Mouse (Mus musculus) Patski (cell line): Measurements from ENCODE around the gene Dnajc16. TPM values are rescaled to one million over a fixed set of nuclear protein-coding genes. Genes with fewer than 3 reads are reported as not detected.

ENCODE experiments used
- ATAC-seq: fragments of 100-300 bp; one replicate; pipeline ENCODE4 v1.8.0; 2021
- CTCF ChIA-PET: fragments of 350-600 bp; sonication (Branson Sonifier 250); formaldehyde crosslinking; loops from one replicate; lab custom pipeline; 2022; ENCODE audit warnings: inconsistent platforms; lab: Charles Lee
- POLR2A ChIA-PET: fragments of 350-600 bp; sonication (Branson Sonifier 250); formaldehyde crosslinking; loops from one replicate; lab custom pipeline; 2022; ENCODE audit warnings: antibody characterized with exemption, inconsistent platforms; lab: Charles Lee
- DNase-seq: peaks from one replicate; pipeline ENCODE4 v3.0.0-alpha.2; 2011; ENCODE audit warnings: low read depth, low spot score
- H3K27me3 ChIP-seq: fragments of 371-371 bp; one replicate; pipeline ENCODE4 v1.5.1; 2021
- CTCF ChIP-seq: fragments of 100-300 bp; IDR thresholded peaks from one replicate; pipeline ENCODE4 v1.5.1; 2021
- in situ Hi-C: fragments of 300-500 bp; cut with MboI; formaldehyde crosslinking; loops from 3 replicates; pipeline ENCODE4 v1.11.1; 2018; ENCODE audit warnings: low pct_unique_long_range_greater_than_20kb, mixed read lengths
- polyA plus RNA-seq: library from polyadenylated mRNA; unstranded; gene quantifications from one replicate; pipeline ENCODE4 v1.2.3, GENCODE M21; 2021

Dnajc16 gene
- polyA plus RNA-seq, 1 experiment from 2014 or later = 14.5 TPM

DNA sequence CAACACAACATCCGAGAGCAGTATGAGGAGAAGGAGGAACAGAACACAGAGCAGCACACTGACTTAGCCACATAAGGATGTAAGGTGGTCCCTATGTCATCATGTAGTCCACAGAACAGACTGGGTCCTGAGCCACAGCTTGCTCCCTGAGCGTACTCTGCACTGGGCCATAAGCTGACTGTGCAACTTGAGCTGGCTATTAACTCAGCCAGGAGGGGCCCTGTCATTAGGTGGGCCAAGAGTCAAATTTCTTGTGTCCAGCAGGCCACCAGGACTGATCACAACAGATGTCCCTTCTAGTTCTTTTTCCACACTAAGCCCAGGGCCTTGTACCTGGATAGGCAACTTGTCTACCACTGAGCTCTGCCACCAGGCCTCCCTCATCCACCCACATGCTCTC is 75.7 kb downstream of the Dnajc16 start:
- H3K27me3 ChIP-seq = no peaks in the 10 kb centered on the region
- ChIA-PET CTCF (no interaction called here), POLR2A (no interaction called here)
- DNase-seq = no peak
- TF ChIP-seq CTCF = no peak
- in situ Hi-C loops = loop anchor here (10.0 kb wide), 1 partner anchor 100 kb away; the partner anchor contains the start of gene Tmem82
- no peak for ATAC-seq

DNA sequence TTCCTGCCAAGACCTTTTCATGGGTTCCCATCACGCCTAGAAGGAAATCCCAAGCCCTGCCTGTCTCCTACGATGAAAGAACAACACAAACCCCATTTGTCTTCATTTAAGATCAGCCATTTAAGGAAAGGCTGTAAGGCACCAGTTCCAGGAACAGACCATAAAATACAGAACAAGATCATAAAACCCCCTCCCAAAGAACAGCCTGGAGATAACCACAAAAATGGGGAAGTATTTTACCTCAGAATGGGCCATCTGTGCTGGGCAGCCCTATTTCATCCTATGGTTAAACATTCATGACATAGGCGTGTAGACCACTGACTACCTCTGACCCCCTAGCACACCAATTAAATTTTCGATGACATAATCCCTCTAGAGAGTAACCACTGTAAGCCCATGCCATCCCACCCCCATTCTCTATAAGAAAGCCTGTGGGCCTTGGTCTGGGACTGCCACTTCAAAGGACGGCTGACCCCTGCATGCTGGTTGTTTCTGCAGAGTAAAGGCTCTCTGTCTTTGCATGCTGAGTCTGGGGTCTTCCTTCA is 77.1 kb downstream of the Dnajc16 start:
- CTCF ChIA-PET = no interaction called here
- DNase-seq = no peak
- in situ Hi-C loops = loop anchor here (10.0 kb wide), 1 partner anchor 99 kb away; the partner anchor contains the start of gene Tmem82
- POLR2A ChIA-PET = no interaction called here
- H3K27me3 ChIP-seq = no peaks in the 10 kb centered on the region
- no peak for ATAC-seq
- TF ChIP-seq CTCF = no peak

DNA sequence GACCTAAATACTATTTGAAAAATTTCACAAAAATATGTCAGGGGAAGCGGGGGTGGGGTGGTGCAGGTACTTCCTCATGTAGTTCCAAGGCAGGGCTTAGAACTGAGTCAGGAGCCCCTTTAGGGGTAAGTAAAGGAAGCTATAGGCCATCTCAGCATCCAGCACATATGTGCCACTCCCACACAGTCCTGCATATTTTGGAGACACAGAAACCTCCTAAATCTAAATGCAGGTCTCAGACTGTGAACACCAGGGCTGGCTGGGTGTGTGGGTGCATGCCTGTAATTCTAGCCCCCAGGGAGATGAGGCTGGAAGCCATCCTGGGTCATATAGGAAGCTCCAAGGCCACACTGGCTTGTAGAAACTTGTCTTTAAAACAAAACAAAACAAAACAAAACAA is 79.5 kb downstream of the Dnajc16 start:
- POLR2A ChIA-PET = no interaction called here
- CTCF ChIA-PET = interaction anchor here (1.7 kb wide), 1 partner anchor 9 kb away, joined by 4 read pairs; no protein-coding TSS in a partner anchor
- no peak for ATAC-seq
- TF ChIP-seq CTCF = no peak
- no peak for DNase-seq
- in situ Hi-C loops = loop anchor here (10.0 kb wide), 1 partner anchor 96 kb away; the partner anchor contains the start of gene Tmem82
- no peaks in the 10 kb centered on the region for H3K27me3 ChIP-seq

Other genes with a start within 250 kb of the Dnajc16 start
- gene Fblim1, start 184.8 kb downstream of the Dnajc16 start, polyA plus RNA-seq = 90.1 TPM
- 0.05 TPM for gene Tmem82, start 172.3 kb downstream of the Dnajc16 start, polyA plus RNA-seq
- 0.15 TPM for gene Slc25a34, start 167.1 kb downstream of the Dnajc16 start, polyA plus RNA-seq
- 37.0 TPM for gene Plekhm2, start 126.0 kb downstream of the Dnajc16 start, polyA plus RNA-seq
- gene Rsc1a1, start 105.3 kb downstream of the Dnajc16 start, polyA plus RNA-seq = 4.7 TPM
- 16.6 TPM for gene Ddi2, start 67.5 kb downstream of the Dnajc16 start, polyA plus RNA-seq
- gene Agmat, start 44.3 kb downstream of the Dnajc16 start, polyA plus RNA-seq = not detected
- gene Casp9, start 2.7 kb upstream of the Dnajc16 start, polyA plus RNA-seq = 6.9 TPM
- gene Cela2a, start 35.2 kb upstream of the Dnajc16 start, polyA plus RNA-seq = not detected
- not detected for gene Ctrc, start 55.4 kb upstream of the Dnajc16 start, polyA plus RNA-seq
- gene Efhd2, start 84.0 kb upstream of the Dnajc16 start, polyA plus RNA-seq = 54.6 TPM
- gene Fhad1, start 224.2 kb upstream of the Dnajc16 start, polyA plus RNA-seq = 0.41 TPM